Mouse (Mus musculus) ES-Bruce4 (cell line): ENCODE results near the gene Ntmt1.

ENCODE experiments used
- CTCF ChIP-seq: IDR thresholded peaks from one replicate; pipeline ENCODE4 v1.8.1; 2011; ENCODE audit warnings: low read depth, low read length
- EP300 ChIP-seq: IDR thresholded peaks from 2 replicates; pipeline ENCODE4 v1.6.1; 2011; ENCODE audit warnings: low read depth, low read length; ENCODE audit not compliant: insufficient read depth
- POLR2A ChIP-seq: IDR thresholded peaks from one replicate; pipeline ENCODE4 v1.8.1; 2011; ENCODE audit warnings: low read length; ENCODE audit not compliant: insufficient read depth

- TF ChIP-seq CTCF (no peak), POLR2A (no peak), EP300 (no peak)
Observed at GRCm38 (mm10) chr2:30810573-30810972, 2.9 kb downstream of the Ntmt1 start.
